Mouse (Mus musculus) lung, adult 2 months (tissue): ENCODE data around the gene Npc1l1.

Experiments
- CTCF ChIP-seq: fragments of 200-500 bp; IDR thresholded peaks from 2 replicates; pipeline ENCODE4 v1.5.1; 2011; ENCODE audit warnings: mild to moderate bottlenecking, low read length, control low read depth; ENCODE audit not compliant: insufficient read depth
- POLR2A ChIP-seq: fragments of 200-500 bp; IDR thresholded peaks from 2 replicates; pipeline ENCODE4 v1.6.1; 2011; ENCODE audit warnings: low read depth, mild to moderate bottlenecking, control low read depth, low read length, borderline replicate concordance; ENCODE audit errors: extremely low read depth

GRCm38 (mm10) chr11:6219967-6220366 is 10.0 kb downstream of the Npc1l1 start:
- TF ChIP-seq CTCF (no peak), POLR2A (no peak)
